Mouse (Mus musculus): ENCODE data around the gene Uso1. TPM values are rescaled to one million over a fixed set of nuclear protein-coding genes. Genes with fewer than 3 reads are reported as not detected.

The Uso1 gene
- 10 to 100 TPM; 46.4 to 47.3 TPM for total RNA-seq (2021)

GRCm38 (mm10) chr5:92137239-92138046 is at the start of gene Uso1:
Uso1 (plus strand) TSS chr5:92137938.
- peak; percentile 100 for DNase-seq

DNA sequence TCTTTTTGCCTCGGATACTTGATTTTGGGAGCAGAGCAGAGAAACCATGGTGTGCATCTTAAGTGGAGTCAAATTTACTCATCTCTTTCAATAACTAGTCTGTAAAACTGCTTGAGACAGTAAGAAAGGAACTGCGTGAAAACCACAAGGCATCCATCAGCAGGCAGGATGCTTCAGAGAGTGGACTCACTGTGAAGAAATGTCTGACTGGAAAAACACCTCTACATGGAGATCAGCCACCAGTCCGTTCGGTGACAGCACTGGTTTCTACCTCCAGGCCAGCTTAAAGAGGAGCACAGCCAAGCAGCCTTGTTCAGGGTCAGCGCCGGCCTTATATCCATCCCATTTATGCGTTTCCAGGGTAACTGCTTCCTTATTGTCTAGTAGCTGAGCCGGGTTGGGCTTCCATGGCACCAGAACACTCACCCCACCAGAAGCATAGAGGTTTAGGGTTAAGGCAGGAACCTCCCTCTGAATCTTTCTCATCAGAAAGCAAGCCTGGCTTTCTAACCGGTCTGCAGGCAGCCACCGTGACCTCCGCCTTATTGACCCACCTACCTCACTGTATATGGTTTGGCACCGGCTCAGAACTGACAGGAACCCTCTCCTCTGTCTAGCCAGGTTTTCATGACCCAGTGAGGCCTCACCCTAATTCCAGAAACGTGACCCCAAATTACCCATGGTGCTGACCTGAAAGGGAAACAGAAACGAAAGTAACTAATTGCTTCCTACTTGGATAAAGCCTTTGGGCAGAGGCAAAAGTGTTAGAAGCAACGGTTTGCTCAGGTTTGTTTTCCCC is 44.3 kb upstream of the Uso1 start:
- DNase-seq, result no peak

GRCm38 (mm10) chr5:92094062-92094415 is 43.7 kb upstream of the Uso1 start:
- DNase-seq, result no peak

DNA sequence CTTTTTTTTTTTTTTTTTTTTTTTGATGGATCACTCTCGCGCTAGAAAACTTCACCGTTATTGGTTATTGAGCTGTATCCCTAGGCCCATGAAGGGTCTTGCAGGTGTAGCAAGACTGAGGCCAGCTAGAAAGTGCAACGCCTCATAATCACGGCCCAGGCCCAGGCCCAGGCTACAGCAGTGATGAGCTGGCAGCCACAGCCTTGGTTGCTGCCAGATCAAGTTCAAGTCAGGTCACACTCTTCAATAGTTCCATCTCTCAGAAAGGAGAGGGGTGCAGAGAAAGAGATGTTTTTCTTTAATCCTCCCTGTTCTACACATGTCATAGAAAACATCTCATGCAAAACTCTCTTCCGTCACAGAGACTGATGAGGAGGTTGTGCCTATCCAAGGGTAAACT is 41.0 kb upstream of the Uso1 start:
- DNase-seq, result peak; percentile 30

DNA sequence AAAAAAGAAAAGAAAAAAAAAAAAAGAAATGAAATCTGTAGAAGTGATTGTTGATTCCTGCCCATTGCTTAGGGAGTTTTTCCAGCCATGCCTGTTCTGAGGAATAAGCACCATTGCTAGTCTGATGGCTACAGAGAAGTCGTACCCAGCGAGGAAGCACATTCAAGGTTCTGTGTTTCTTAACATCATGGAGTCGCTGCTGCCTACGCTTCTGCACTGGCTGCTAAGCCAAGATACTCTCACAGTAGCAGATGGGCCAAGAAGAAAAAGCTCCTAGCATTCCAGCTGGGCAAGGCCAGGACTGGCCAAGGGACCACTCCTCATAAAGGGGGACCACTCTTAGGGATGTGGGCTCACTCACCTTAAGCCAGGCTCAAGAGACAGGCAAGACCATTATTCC is 40.0 kb upstream of the Uso1 start:
- no peak for DNase-seq

DNA sequence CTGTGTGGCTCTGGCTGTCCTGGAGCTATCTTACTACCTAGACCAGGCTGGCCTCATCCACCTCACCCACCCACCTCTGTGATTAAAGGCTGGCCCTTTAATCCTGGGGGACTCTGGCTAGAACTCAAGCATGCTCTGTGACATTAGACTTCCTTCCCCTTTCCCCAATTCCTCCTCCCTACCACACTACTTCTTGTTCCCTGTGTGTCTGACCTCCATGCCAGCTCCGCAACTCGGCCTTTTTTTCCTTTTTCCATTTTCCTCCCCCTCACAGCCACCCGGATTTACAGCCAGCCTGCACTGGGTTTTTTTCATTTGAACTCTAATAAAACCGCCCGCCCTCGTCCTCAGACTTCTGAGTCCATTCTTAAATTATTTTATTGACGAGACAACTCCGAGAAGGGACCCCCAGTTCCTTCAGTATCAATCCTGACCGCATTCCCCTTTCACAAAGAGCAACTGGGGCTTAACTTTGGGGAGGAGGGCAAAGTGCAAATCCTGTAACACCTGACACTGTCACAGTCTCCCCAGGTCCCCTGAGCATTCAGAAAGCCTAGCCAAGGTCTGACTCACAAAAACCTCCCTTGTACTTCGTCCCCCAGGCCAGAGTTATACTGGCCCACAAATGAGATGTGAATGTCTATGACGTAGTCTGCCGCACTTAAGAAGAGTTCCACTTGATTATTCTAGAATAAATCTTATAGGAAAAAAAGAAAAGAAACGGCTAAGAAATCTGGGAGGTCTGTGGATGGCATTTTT is 39.2 kb upstream of the Uso1 start:
- no peak for DNase-seq

- DNase-seq, result no peak
Measured at GRCm38 (mm10) chr5:92101601-92102000, 36.1 kb upstream of the Uso1 start.

- peak; percentile 27 for DNase-seq
Measured at GRCm38 (mm10) chr5:92103062-92103461, 34.7 kb upstream of the Uso1 start.

- no peak for DNase-seq
Measured at GRCm38 (mm10) chr5:92103816-92104415, 33.8 kb upstream of the Uso1 start.

DNA sequence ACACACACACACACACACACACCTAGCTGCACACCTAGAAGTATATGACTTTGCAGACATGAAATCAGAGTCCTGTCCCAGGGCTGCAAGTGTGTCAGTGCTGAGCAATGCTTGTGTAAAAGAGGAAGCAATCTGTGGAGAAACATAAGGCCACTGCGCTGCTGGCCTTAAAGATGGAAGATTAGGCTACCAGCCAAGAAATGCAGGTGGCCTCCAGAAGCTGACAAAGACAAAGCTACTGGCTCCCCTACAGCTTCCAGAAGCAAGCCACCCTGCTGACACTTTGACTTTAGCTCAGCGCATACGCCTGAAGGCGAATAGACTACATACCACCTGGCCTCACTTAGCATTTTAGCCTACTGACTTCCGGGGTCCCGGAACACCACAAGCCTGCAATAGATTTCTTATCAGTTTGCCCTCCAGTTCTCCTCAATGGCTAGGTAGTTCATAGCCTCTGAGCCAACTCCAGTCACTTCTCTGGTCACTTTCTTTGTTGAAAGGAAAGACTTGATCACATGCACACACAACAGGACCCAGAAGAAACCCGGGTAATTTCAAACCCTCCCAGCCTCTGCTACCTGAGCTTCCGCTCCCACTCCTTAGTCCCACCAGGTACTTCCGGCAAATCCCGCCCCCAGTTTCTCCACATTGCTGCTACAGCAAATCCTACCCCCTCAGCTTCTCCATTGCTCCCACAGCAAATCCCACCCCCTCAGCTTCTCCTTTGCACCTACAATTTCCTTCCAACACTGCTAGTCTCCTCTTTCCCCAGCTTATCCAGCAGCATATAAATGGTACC is 31.2 kb upstream of the Uso1 start:
- no peak for DNase-seq

DNA sequence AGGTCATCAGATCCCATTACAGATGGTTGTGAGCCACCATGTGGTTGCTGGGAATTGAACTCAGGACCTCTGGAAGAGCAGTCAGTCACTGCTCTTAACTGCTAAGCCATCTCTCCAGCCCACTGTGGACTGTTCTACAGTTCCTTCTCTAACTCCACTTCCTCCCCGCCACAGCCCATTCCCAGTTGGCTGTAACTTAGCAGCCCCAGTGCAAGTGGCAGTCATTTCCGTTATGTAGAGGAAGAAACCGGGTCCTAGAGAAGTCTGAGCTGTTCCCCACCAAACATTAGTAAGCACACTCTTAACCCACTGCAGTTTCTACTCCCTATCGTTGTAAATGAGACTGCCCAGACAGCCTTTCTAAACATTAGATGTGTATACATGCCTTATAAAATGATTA is 30.5 kb upstream of the Uso1 start:
- DNase-seq, result no peak

DNA sequence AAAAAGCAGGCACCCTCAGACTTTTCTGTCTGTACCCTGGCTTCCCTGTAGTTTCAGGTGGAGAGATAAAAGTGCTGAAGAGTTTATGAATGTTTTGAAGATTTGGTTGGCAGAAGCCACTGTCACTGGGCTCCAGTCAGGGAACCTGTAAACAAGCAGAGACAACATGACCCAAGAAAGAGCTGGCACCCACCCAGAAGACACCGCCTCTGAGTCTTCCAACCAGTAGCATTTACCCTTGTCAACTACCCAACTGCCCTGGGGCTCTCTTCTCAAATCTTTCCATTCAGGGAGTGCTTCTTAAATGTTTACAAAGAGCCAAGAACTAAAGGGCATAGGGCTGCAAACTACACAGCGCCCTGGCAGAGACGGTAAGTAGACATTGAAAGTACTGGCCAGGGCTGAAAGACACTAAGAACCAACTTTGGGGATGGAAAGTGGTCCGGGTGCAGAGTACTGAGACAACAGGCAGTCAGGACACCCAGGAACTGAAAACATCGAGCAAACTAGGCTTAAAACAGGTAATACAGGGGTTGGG is 26.9 kb upstream of the Uso1 start:
- no peak for DNase-seq

GRCm38 (mm10) chr5:92112175-92112574 is 25.6 kb upstream of the Uso1 start:
- DNase-seq, result no peak

DNA sequence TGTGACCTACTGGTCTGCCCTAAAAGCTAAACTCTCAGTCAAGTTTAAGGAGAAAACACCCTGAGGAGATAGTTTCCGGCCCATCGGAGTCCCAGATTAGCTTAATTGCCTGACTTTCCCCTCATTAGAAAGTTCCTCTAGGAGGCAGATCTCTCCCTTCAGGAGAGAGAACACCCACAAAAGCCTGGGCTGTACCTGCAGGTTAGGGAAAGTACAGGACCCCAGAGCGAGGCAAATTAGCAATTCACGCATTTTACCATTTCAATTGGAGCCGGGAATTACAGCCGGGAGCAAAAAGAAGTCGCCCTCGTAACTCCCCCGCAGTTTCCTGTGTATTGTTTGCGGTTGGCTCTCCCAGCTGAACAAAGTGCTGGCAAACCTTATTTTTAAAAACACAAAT is 25.2 kb upstream of the Uso1 start:
- DNase-seq, result no peak

DNA sequence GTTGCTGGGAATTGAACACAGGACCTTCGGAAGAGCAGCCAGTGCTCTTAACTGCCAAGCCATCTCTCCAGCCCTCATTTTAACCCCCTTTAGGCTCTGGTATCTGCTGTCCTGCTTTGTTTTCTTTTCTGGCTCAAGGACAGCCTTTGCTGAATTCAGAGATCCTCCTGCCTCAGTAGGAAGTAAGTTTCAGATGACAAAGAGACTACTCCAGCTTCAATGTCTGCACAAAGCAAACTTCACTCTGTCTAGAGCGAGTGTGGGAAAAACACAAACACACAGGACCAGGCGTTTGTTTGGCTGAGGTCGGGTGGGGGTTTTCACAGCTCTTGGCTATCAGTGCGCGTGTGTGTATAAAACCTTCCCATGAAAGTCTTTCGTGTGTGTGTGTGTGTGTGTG is 24.3 kb upstream of the Uso1 start:
- DNase-seq, result no peak

DNA sequence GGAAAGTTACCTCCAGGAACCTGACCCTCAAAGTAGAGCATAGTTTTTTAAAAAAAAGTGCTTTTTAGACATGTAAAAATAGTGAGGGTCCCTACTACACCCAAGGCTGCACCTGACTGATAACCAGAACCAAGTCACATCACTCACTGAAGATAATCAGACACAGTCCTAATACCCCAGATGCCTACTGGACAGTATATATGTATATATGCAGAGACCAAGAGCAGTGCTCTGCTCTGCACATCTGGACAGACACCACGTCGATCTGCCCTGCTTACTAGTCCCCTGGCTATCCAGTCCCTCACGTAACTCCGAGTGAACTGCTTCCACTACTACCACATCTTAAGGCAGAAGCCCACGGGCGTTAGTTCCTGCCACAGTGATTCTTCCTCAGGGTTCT is 23.5 kb upstream of the Uso1 start:
- DNase-seq, result no peak

GRCm38 (mm10) chr5:92114939-92115338 is 22.8 kb upstream of the Uso1 start:
- DNase-seq, result no peak

GRCm38 (mm10) chr5:92117823-92118403 is 19.8 kb upstream of the Uso1 start:
- peak; percentile 79 for DNase-seq

DNA sequence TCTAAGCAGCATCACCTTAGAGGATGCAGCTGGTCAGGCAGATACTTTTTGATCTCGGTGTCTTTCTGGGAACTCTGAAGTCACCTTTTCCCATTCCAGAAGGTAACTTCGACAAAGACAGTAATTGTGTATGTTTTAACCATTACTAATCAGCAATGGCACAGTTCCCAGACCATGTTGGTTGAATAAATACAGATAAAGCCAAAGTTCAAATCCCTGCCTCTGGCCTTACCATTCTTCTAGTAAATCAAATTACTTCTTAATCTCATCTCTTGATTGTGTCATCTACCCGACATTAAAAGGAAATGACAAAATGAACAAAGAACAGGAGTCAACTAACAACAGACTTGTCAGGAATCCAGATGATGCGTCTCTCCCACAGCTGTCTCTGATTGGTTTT is 16.1 kb upstream of the Uso1 start:
- no peak for DNase-seq

DNA sequence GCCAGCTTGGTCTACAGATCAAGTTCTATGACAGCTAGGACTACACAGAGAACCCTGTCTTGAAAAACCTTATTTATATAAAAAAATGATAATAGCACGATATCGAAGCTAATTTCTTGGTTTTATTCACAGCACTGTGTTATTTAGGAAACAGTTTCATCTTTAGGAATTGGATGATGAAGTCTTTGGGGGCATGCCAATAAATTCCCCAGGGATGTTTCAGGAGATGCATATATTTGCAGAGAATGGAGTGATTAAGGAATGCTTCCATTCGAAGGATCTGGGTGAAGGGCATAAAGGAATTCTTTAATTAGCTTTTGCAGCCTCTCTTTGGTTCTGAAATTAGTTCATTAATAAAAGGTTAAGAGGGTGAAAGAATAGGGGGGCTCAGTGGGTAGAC is 12.3 kb upstream of the Uso1 start:
- no peak for DNase-seq

DNA sequence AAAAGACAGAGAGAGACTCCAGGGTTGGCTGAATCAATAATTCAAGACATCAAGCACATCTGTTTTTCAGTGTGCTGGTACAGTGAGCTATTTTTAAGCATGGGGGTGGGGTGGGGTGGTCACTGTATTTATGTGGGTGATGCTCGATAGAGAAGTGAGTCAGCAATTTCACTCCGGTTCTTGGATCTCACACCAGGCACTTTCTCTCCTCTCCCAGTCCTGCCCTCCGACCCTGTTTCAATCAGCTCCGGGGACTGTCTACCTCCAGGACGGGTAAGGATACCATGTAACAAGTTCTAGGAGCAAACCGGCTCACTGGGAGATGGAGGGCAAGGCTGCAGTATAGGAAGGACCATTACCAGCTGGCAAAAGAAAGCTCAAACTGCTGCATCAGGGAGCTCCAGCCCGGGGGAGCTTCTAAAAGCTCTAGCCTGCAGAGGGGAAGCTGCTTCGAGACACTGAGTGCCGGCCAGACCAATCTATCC is 10.6 kb upstream of the Uso1 start:
- no peak for DNase-seq
